Mouse (Mus musculus): ENCODE data around the gene Kif13a. TPM values are rescaled to one million over a fixed set of nuclear protein-coding genes. Genes with fewer than 3 reads are reported as not detected.

The Kif13a gene
- total and polyA plus RNA-seq, 3 experiments = 1.2 to 1.7 TPM; not detected in 1

DNA sequence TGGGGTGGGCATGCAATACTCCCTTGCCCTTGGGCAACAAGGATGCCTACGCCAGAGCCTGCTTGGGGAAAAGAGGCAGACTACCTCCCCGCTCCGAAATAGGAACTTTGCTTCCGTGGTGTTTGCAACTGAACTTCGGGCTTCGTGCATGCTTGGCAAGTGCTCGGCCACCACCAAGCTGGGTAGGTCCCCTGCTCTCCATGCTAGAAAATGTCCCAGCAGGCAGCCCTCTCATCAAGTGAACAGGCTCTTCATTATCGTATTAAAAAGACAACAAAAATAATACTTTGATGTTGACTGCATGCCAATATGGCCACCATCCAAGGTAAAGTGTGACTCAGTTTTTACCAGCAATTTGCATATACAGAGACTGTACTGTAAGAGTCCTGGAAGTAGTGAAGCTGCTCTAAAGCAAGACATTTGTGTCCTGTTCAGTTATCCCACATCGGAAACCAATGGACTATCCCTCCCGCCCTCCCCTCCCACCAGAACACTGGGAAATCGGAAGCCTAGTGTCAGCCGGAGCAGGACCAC, 41.5 kb downstream of the Kif13a start:
- Histone ChIP-seq H3K9me3 (replicated peaks; ENCODE audit: insufficient read depth, low read length) (no peaks in the 10 kb centered on the region), H3K27me3 (ENCODE audit: control insufficient read depth in 1 of 2, insufficient read depth in 2 of 2, low read length in 2 of 2) (no peaks in the 10 kb centered on the region), H3K9ac (ENCODE audit: control insufficient read depth, low read depth, low read length, poor library complexity, severe bottlenecking) (no peak overlapping the region), H3K4me1 (ENCODE audit: control insufficient read depth in 1 of 2, insufficient read depth in 2 of 2, low read length in 2 of 2) (no peaks in the 10 kb centered on the region), H3K36me3 (ENCODE audit: control insufficient read depth in 1 of 2, insufficient read depth in 2 of 2, low read length in 2 of 2) (no peaks in the 10 kb centered on the region), H3K27ac (ENCODE audit: control insufficient read depth, low read depth, low read length) (no peak overlapping the region), H3K4me3 (ENCODE audit: control insufficient read depth in 1 of 2, insufficient read depth in 1 of 2, low read depth in 2 of 2, low read length in 2 of 2) (no peak overlapping the region), H3K79me2 (ENCODE audit: control insufficient read depth, insufficient read depth, low read length, poor library complexity) (no peaks in the 10 kb centered on the region)
- DNase-seq (ENCODE audit: low read depth, low spot score) = peak; percentile 30
- TF ChIP-seq MXI1 (IDR thresholded peaks at IDR 0.05; ENCODE audit: low read depth, low read length) (no peak), ELF1 (IDR thresholded peaks at IDR 0.05; ENCODE audit: low read depth, low read length) (no peak), NELFE (IDR thresholded peaks at IDR 0.05; ENCODE audit: low read depth, low read length) (no peak)

DNA sequence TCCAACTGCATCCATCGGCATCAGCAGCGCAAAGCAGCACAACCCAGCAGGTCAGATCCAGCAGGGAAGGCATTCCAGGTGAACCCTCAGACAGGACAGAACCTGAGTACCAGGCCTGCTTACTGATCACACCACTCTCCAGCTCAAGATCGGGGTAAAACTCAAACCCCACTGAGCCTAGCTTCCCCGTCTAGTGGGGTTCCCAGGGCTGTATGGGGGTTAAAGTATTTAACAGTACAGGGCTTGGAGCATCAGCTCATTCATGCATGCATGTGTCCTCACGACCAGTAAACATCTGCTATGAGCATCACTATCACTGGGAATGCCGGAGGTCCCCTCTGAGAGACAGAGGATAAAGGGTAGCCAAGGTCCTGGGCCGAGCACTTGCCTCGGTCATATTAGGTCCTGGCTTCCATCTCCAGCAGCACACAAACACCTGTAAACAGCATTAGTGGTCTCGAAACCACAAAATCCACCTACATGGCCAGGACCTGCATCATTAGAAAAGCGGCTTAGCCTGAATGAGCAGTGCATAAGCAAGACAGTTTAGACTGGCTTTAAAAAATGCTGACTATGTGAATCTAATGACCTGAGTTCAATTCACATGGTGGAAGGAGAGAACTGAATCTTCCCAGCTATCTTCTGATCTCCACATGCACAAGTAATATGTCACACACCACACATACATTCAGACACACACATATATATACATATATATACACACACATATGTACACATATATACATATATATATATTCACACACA, 43.0 kb downstream of the Kif13a start:
- H3K4me1 ChIP-seq (ENCODE audit: control insufficient read depth in 1 of 2, insufficient read depth in 2 of 2, low read length in 2 of 2) = no peaks in the 10 kb centered on the region
- no peak overlapping the region for H3K27ac ChIP-seq (ENCODE audit: control insufficient read depth, low read depth, low read length)
- H3K36me3 ChIP-seq (ENCODE audit: control insufficient read depth in 1 of 2, insufficient read depth in 2 of 2, low read length in 2 of 2) = no peaks in the 10 kb centered on the region
- no peak for DNase-seq (ENCODE audit: low read depth, low spot score)
- H3K79me2 ChIP-seq (ENCODE audit: control insufficient read depth, insufficient read depth, low read length, poor library complexity) = no peaks in the 10 kb centered on the region
- no peak overlapping the region for H3K9ac ChIP-seq (ENCODE audit: control insufficient read depth, low read depth, low read length, poor library complexity, severe bottlenecking)
- no peaks in the 10 kb centered on the region for H3K27me3 ChIP-seq (ENCODE audit: control insufficient read depth in 1 of 2, insufficient read depth in 2 of 2, low read length in 2 of 2)
- H3K9me3 ChIP-seq (replicated peaks; ENCODE audit: insufficient read depth, low read length) = no peaks in the 10 kb centered on the region
- TF ChIP-seq MAFK (IDR thresholded peaks at IDR 0.05; ENCODE audit: borderline replicate concordance, low read depth, low read length) = no peak
- TF ChIP-seq RCOR1 (IDR thresholded peaks at IDR 0.05; ENCODE audit: low read depth, low read length) = no peak
- TF ChIP-seq SMC3 (IDR thresholded peaks at IDR 0.05; ENCODE audit: low read depth, low read length) = no peak
- no peak for TF ChIP-seq EP300 (IDR thresholded peaks at IDR 0.05; ENCODE audit: low read depth in 1 of 2, low read length in 2 of 2)
- no peak for TF ChIP-seq GABPA (IDR thresholded peaks at IDR 0.05; ENCODE audit: low read depth, low read length)
- TF ChIP-seq MXI1 (IDR thresholded peaks at IDR 0.05; ENCODE audit: low read depth, low read length) = no peak
- TF ChIP-seq TBP (IDR thresholded peaks at IDR 0.05; ENCODE audit: low read depth, low read length) = no peak
- TF ChIP-seq MAZ (IDR thresholded peaks at IDR 0.05; ENCODE audit: low read depth, low read length) = no peak
- no peak for TF ChIP-seq BHLHE40 (IDR thresholded peaks at IDR 0.05; ENCODE audit: borderline replicate concordance, low read depth, low read length)
- TF ChIP-seq ZNF384 (IDR thresholded peaks at IDR 0.05; ENCODE audit: low read depth, low read length) = no peak
- TF ChIP-seq MYC (IDR thresholded peaks at IDR 0.05; ENCODE audit: low read depth, low read length) = no peak
- no peak for TF ChIP-seq MYB (IDR thresholded peaks at IDR 0.05; ENCODE audit: low read depth, low read length)
- no peak for TF ChIP-seq UBTF (IDR thresholded peaks at IDR 0.05; ENCODE audit: borderline replicate concordance, insufficient read depth, low read depth, low read length)
- TF ChIP-seq ETS1 (IDR thresholded peaks at IDR 0.05; ENCODE audit: low read depth, low read length) = no peak
- no peak for TF ChIP-seq TCF12 (IDR thresholded peaks at IDR 0.05; ENCODE audit: low read depth, low read length)
- TF ChIP-seq TAL1 (IDR thresholded peaks at IDR 0.05; ENCODE audit: low read length) = no peak
- no peak for TF ChIP-seq ELF1 (IDR thresholded peaks at IDR 0.05; ENCODE audit: low read depth, low read length)
- H3K4me3 ChIP-seq (ENCODE audit: control insufficient read depth in 1 of 2, insufficient read depth in 1 of 2, low read depth in 2 of 2, low read length in 2 of 2) = no peak overlapping the region

Data from MEL (cell line).